Mouse (Mus musculus): ENCODE measurements around the gene Olfr398. TPM values are rescaled to one million over a fixed set of nuclear protein-coding genes. Genes with fewer than 3 reads are reported as not detected.

Olfr398 gene
- not detected in 4 replicates for total RNA-seq (2023)

GRCm38 (mm10) chr11:73990307-73990706 is at the start of gene Olfr398:
TSS of gene Olfr398 (minus strand) at chr11:73990407.

GRCm38 (mm10) chr11:73960517-73960916 is 29.7 kb downstream of the Olfr398 start, which contains the start of gene Olfr397:
TSS of gene Olfr397 (plus strand) at chr11:73960817.

GRCm38 (mm10) chr11:73936377-73936776 is 53.8 kb downstream of the Olfr398 start, which contains the start of gene Olfr23:
TSS of gene Olfr23 (plus strand) at chr11:73936677.

Other genes starting within 250 kb of the Olfr398 start
- gene Olfr389, start 209.7 kb downstream of the Olfr398 start, total RNA-seq (2023), result not detected in 4 replicates
- gene Olfr390, start 207.4 kb downstream of the Olfr398 start, total RNA-seq (2023), result not detected in 4 replicates
- not detected in 4 replicates for gene Olfr391-ps, start 187.4 kb downstream of the Olfr398 start, total RNA-seq (2023)
- not detected in 4 replicates for gene Olfr392, start 173.4 kb downstream of the Olfr398 start, total RNA-seq (2023)
- not detected in 4 replicates for gene Olfr393, start 139.0 kb downstream of the Olfr398 start, total RNA-seq (2023)
- gene Olfr394, start 99.6 kb downstream of the Olfr398 start, total RNA-seq (2023), result not detected in 4 replicates
- not detected in 4 replicates for gene Olfr395, start 81.1 kb downstream of the Olfr398 start, total RNA-seq (2023)
- not detected in 4 replicates for gene Olfr23, start 53.7 kb downstream of the Olfr398 start, total RNA-seq (2023)
- not detected in 4 replicates for gene Olfr397, start 29.6 kb downstream of the Olfr398 start, total RNA-seq (2023)
- gene Olfr139, start 66.1 kb upstream of the Olfr398 start, total RNA-seq (2023), result not detected in 4 replicates
- gene Olfr399, start 66.2 kb upstream of the Olfr398 start, total RNA-seq (2023), result not detected in 4 replicates
- not detected in 4 replicates for gene Zfp616, start 79.5 kb upstream of the Olfr398 start, total RNA-seq (2023)
- gene Olfr401, start 123.3 kb upstream of the Olfr398 start, total RNA-seq (2023), result not detected in 4 replicates
- gene Olfr402, start 163.1 kb upstream of the Olfr398 start, total RNA-seq (2023), result not detected in 4 replicates
- not detected in 4 replicates for gene Olfr403, start 195.8 kb upstream of the Olfr398 start, total RNA-seq (2023)
- gene Olfr43, start 221.0 kb upstream of the Olfr398 start, total RNA-seq (2023), result not detected in 4 replicates

Data from B cell, adult 62 days (primary cell).